Mouse (Mus musculus) right cerebral cortex, adult 2 months (tissue): ENCODE measurements at regions not wholly inside any gene's neighbourhood (a gene's known extent, or its start where the extent isn't known, plus 50 kb on each side); places are given as distances from the start of the nearest gene placed in this dataset.

Source experiments
- DNase-seq, 2 experiments: peaks; one replicate each; pipeline ENCODE4 v3.0.0; 2021 to 2022; ENCODE audit warnings: low spot score in 2 of 2

- no peak for DNase-seq
Measured at GRCm38 (mm10) chr6:91573487-91573886, 57.8 kb downstream of the Lsm3 start.

- no peak for DNase-seq
Measured at GRCm38 (mm10) chr6:91574414-91574813, 58.7 kb downstream of the Lsm3 start.

GRCm38 (mm10) chr6:91575662-91576364, 60.1 kb downstream of the Lsm3 start:
- DNase-seq: peak; percentile 69 to 84

- peak; percentile 64 to 67 for DNase-seq
Measured at GRCm38 (mm10) chr6:91576906-91577305, 61.2 kb downstream of the Lsm3 start.

- DNase-seq: no peak
Measured at GRCm38 (mm10) chr6:91579666-91580065, 63.9 kb downstream of the Lsm3 start.

- no peak for DNase-seq
Measured at GRCm38 (mm10) chr6:91580607-91581006, 64.9 kb downstream of the Lsm3 start.

- DNase-seq: no peak
Measured at GRCm38 (mm10) chr6:91582338-91582737, 66.6 kb downstream of the Lsm3 start.

- no peak for DNase-seq
Measured at GRCm38 (mm10) chr6:91583346-91583745, 67.6 kb downstream of the Lsm3 start.

GRCm38 (mm10) chr6:91585543-91585942, 69.8 kb downstream of the Lsm3 start:
- DNase-seq: no peak

GRCm38 (mm10) chr6:91589181-91589580, 73.5 kb downstream of the Lsm3 start:
- no peak for DNase-seq

- DNase-seq: no peak
Measured at GRCm38 (mm10) chr6:91590395-91590794, 74.7 kb downstream of the Lsm3 start.

GRCm38 (mm10) chr6:91590806-91591571, 75.3 kb downstream of the Lsm3 start:
- DNase-seq: no peak

GRCm38 (mm10) chr6:91592651-91593050, 76.9 kb downstream of the Lsm3 start:
- DNase-seq: no peak

- peak; percentile 40 to 69 for DNase-seq
Measured at GRCm38 (mm10) chr6:91598942-91599341, 83.2 kb downstream of the Lsm3 start.

- DNase-seq: no peak
Measured at GRCm38 (mm10) chr6:91600116-91600515, 83.7 kb upstream of the Slc6a6 start.

GRCm38 (mm10) chr6:91606634-91607215, 77.1 kb upstream of the Slc6a6 start:
- DNase-seq: no peak

- no peak for DNase-seq
Measured at GRCm38 (mm10) chr6:91607613-91608272, 76.1 kb upstream of the Slc6a6 start.

GRCm38 (mm10) chr6:91609671-91610070, 74.2 kb upstream of the Slc6a6 start:
- no peak for DNase-seq

- no peak for DNase-seq
Measured at GRCm38 (mm10) chr6:91615022-91615421, 68.8 kb upstream of the Slc6a6 start.

- peak in 1 of 2 experiments; percentile 31 for DNase-seq
Measured at GRCm38 (mm10) chr6:91616541-91616940, 67.3 kb upstream of the Slc6a6 start.

- peak; percentile 65 to 71 for DNase-seq
Measured at GRCm38 (mm10) chr6:91617031-91617596, 66.7 kb upstream of the Slc6a6 start.

GRCm38 (mm10) chr6:91617685-91618084, 66.2 kb upstream of the Slc6a6 start:
- no peak for DNase-seq
